Comparison of ENCODE assay signal across 1 mouse cellular context in the genomic region with DNA sequence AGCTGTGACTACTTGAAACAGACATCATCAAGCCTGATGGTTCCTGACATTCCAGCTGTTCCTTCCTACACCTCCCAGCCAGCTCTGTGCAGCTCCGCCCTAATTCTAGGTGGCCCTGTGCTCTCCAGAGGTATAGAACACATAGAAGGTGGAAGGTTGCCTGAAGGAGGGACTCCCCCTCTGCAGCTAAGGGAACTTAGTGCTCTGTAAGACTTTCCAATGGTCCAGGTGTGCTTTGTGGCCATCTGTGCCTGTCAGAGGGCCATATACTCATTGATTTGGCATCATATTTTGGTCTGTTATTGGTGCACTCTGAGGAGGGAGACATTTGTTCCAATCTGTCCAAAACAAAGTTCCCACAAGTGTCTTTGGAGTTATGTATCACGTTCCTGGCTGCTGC.
TF ChIP-seq lines count a peak whose summit lies in the region.

No protein-coding gene starts in this region.

TF ChIP-seq in CH12.LX, 34 proteins besides CTCF, POLR2A, EP300 and RAD21:
- 0 out of 2 replicates have a peak, but pooled peaks have one; percentile 12 for TF ChIP-seq ELF1 (IDR thresholded peaks at IDR 0.05; ENCODE audit: low read depth, low read length)
- peak; percentile 9; the same call in 1 of the 2 replicates for TF ChIP-seq JUN (IDR thresholded peaks at IDR 0.05; ENCODE audit: insufficient read depth, low read depth, low read length)
- no peak for TF ChIP-seq NRF1 (IDR thresholded peaks at IDR 0.05; ENCODE audit: low read depth, low read length)
- peak; percentile 23; the same call in 1 of the 2 replicates for TF ChIP-seq ETS1 (conservative IDR thresholded peaks at IDR 0.05; ENCODE audit: low read depth, low read length)
- TF ChIP-seq TCF12 (IDR thresholded peaks at IDR 0.05; ENCODE audit: low read depth, low read length), result peak; percentile 80
- no peak for TF ChIP-seq KAT2A (IDR thresholded peaks at IDR 0.05; ENCODE audit: insufficient replicate concordance, low read length)
- no peak for TF ChIP-seq USF1 (IDR thresholded peaks at IDR 0.05; ENCODE audit: low read depth, low read length)
- no peak for TF ChIP-seq UBTF (IDR thresholded peaks at IDR 0.05; ENCODE audit: low read depth, low read length)
- no peak for TF ChIP-seq SMC3 (IDR thresholded peaks at IDR 0.05; ENCODE audit: low read depth, low read length)
- no peak for TF ChIP-seq MAX (IDR thresholded peaks at IDR 0.05; ENCODE audit: low read length)
TF ChIP-seq in CH12.LX: peak in this region for 4.
